Mouse (Mus musculus) forebrain, embryonic 14.5 days (tissue): ENCODE data around the gene Abcc4. TPM values are rescaled to one million over a fixed set of nuclear protein-coding genes. Genes with fewer than 3 reads are reported as not detected.
A peak's percentile ranks its signal among the peaks of the same experiment; 100 is the strongest.

Experiments
- ATAC-seq: fragments of 200-750 bp; cut with Nextera tagmentation; 2 replicates; pipeline ENCODE4 v1.8.0; 2017; ENCODE audit warnings: mild to moderate bottlenecking, moderate library complexity
- DNase-seq: peaks from one replicate; pipeline ENCODE4 v3.0.0-alpha.2; 2015; ENCODE audit warnings: low spot score
- H3K27ac ChIP-seq: fragments of 300-500 bp; sonication (generic); 2 replicates; pipeline ENCODE4 v1.5.1; 2014; ENCODE audit warnings: low read depth, mild to moderate bottlenecking, control low read depth, low read length, moderate library complexity
- H3K27me3 ChIP-seq: fragments of 300-500 bp; sonication (generic); replicated peaks from 2 replicates; pipeline ENCODE4 v1.6.1; 2014; ENCODE audit warnings: low read length, control low read depth, mixed read lengths; ENCODE audit not compliant: control insufficient read depth, insufficient read depth
- H3K36me3 ChIP-seq: fragments of 300-500 bp; sonication (generic); 2 replicates; pipeline ENCODE4 v1.6.1; 2014; ENCODE audit warnings: low read length, control low read depth; ENCODE audit not compliant: control insufficient read depth, insufficient read depth
- H3K4me1 ChIP-seq: fragments of 300-500 bp; sonication (generic); 2 replicates; pipeline ENCODE4 v1.6.1; 2014; ENCODE audit warnings: antibody characterized with exemption, low read length, control low read depth; ENCODE audit not compliant: control insufficient read depth, insufficient read depth
- H3K4me2 ChIP-seq: fragments of 300-500 bp; sonication (generic); 2 replicates; pipeline ENCODE4 v1.6.1; 2014; ENCODE audit warnings: mild to moderate bottlenecking, control low read depth, low read length
- H3K4me3 ChIP-seq: fragments of 300-500 bp; sonication (generic); 2 replicates; pipeline ENCODE4 v1.5.1; 2014; ENCODE audit warnings: low read depth, low read length, control low read depth
- H3K9ac ChIP-seq: fragments of 300-500 bp; sonication (generic); 2 replicates; pipeline ENCODE4 v1.6.1; 2014; ENCODE audit warnings: mild to moderate bottlenecking, low read length, control low read depth, moderate library complexity
- H3K9me3 ChIP-seq: fragments of 300-500 bp; sonication (generic); replicated peaks from 2 replicates; pipeline ENCODE4 v1.6.1; 2016; ENCODE audit warnings: low read length, control low read depth, mixed read lengths; ENCODE audit not compliant: control insufficient read depth
- WGBS: fragments of 180-500 bp; shearing (Covaris S2); extraction: QIAGEN DNeasy Blood & Tissue Kit; methylation state at CpG from one replicate; pipeline ENCODE4 v1.1.7; 2014; 5-methylcytosine and 5-hydroxymethylcytosine counted together
- polyA plus RNA-seq: library from polyadenylated mRNA; unstranded; fragments of >200 nt; fragmentation: Nextera tagmentation; extraction: Ambion mirVana; gene quantifications from 2 replicates; pipeline ENCODE4 v1.2.1, GENCODE M21; 2014

Gene Abcc4
- polyA plus RNA-seq, 1 experiment from 2014 or later, result 1.0 TPM

- no peaks in the 10 kb centered on the region for H3K36me3 ChIP-seq
- 63% methylated on average over 4 of the region's 4 CpGs for WGBS
- H3K27me3 ChIP-seq, result no peaks in the 10 kb centered on the region
- ATAC-seq (no peak), DNase-seq (no peak)
- H3K4me2 ChIP-seq, result no peak overlapping the region
- no peak overlapping the region for H3K4me3 ChIP-seq
- H3K27ac ChIP-seq, result no peak overlapping the region
- no peaks in the 10 kb centered on the region for H3K9me3 ChIP-seq
- H3K9ac ChIP-seq, result no peak overlapping the region
- H3K4me1 ChIP-seq, result no peaks in the 10 kb centered on the region
Observed at GRCm38 (mm10) chr14:118452572-118452971, 253.4 kb downstream of the Abcc4 start.

GRCm38 (mm10) chr14:118440155-118440554 lies 265.9 kb downstream of the Abcc4 start:
- peaks cover 23% of the 10 kb centered on the region for H3K27me3 ChIP-seq
- no peak overlapping the region for H3K4me2 ChIP-seq
- H3K4me1 ChIP-seq, result 0 out of 2 replicates have a peak, but pooled peaks cover 4% of the 10 kb centered on the region
- H3K27ac ChIP-seq, result no peak overlapping the region
- H3K9ac ChIP-seq, result no peak overlapping the region
- ATAC-seq (no peak), DNase-seq (no peak)
- H3K9me3 ChIP-seq, result no peaks in the 10 kb centered on the region
- no peak overlapping the region for H3K4me3 ChIP-seq
- no peaks in the 10 kb centered on the region for H3K36me3 ChIP-seq
- WGBS, result 85% methylated on average over 8 of the region's 8 CpGs

- Histone ChIP-seq H3K9me3 (no peaks in the 10 kb centered on the region), H3K9ac (peak overlapping the region; percentile 62), H3K36me3 (no peaks in the 10 kb centered on the region), H3K4me1 (peaks cover 7% of the 10 kb centered on the region; the same call in 1 of the 2 replicates), H3K27ac (no peak overlapping the region), H3K4me2 (peak overlapping the region; percentile 93), H3K27me3 (peaks cover 36% of the 10 kb centered on the region), H3K4me3 (peak overlapping the region; percentile 50)
- WGBS, result under 1% methylated on average over 36 of the region's 36 CpGs
- ATAC-seq, result peak; percentile 84
- peak; percentile 56 for DNase-seq
Observed at GRCm38 (mm10) chr14:118437156-118437931, 268.7 kb downstream of the Abcc4 start.

- H3K27ac ChIP-seq, result no peak overlapping the region
- peak overlapping the region; percentile 62 for H3K9ac ChIP-seq
- peaks cover 36% of the 10 kb centered on the region for H3K27me3 ChIP-seq
- peak overlapping the region; percentile 93 for H3K4me2 ChIP-seq
- DNase-seq (peak; percentile 70), ATAC-seq (peak; percentile 87)
- under 1% methylated on average over 31 of the region's 31 CpGs for whole genome bisulfite sequencing
- H3K4me3 ChIP-seq, result peak overlapping the region; percentile 50
- peaks cover 7% of the 10 kb centered on the region; the same call in 1 of the 2 replicates for H3K4me1 ChIP-seq
- no peaks in the 10 kb centered on the region for H3K9me3 ChIP-seq
- no peaks in the 10 kb centered on the region for H3K36me3 ChIP-seq
Observed at GRCm38 (mm10) chr14:118436791-118437155, 269.2 kb downstream of the Abcc4 start.

- H3K9ac ChIP-seq, result no peak overlapping the region
- H3K9me3 ChIP-seq, result no peaks in the 10 kb centered on the region
- DNase-seq, result peak; percentile 34
- H3K27me3 ChIP-seq, result peaks cover 36% of the 10 kb centered on the region
- H3K4me3 ChIP-seq, result no peak overlapping the region
- no peak overlapping the region for H3K27ac ChIP-seq
- peaks cover 7% of the 10 kb centered on the region; the same call in 1 of the 2 replicates for H3K4me1 ChIP-seq
- H3K36me3 ChIP-seq, result no peaks in the 10 kb centered on the region
- no peak overlapping the region for H3K4me2 ChIP-seq
- no peak for ATAC-seq
- 13% methylated on average over 12 of the region's 12 CpGs for WGBS
Observed at GRCm38 (mm10) chr14:118435676-118436330, 270.2 kb downstream of the Abcc4 start.

- no peaks in the 10 kb centered on the region for H3K9me3 ChIP-seq
- DNase-seq, result no peak
- H3K4me1 ChIP-seq, result peaks cover 7% of the 10 kb centered on the region; the same call in 1 of the 2 replicates
- H3K9ac ChIP-seq, result no peak overlapping the region
- peaks cover 36% of the 10 kb centered on the region for H3K27me3 ChIP-seq
- H3K4me2 ChIP-seq, result no peak overlapping the region
- H3K36me3 ChIP-seq, result no peaks in the 10 kb centered on the region
- H3K27ac ChIP-seq, result no peak overlapping the region
- no peak for ATAC-seq
- 59% methylated on average over 4 of the region's 4 CpGs for WGBS
- H3K4me3 ChIP-seq, result no peak overlapping the region
Observed at GRCm38 (mm10) chr14:118434842-118435241, 271.2 kb downstream of the Abcc4 start.

GRCm38 (mm10) chr14:118433848-118434247 lies 272.2 kb downstream of the Abcc4 start:
- H3K27ac ChIP-seq, result no peak overlapping the region
- no peak for DNase-seq
- H3K36me3 ChIP-seq, result no peaks in the 10 kb centered on the region
- no peak overlapping the region for H3K4me2 ChIP-seq
- WGBS, result 20% methylated on average over 6 of the region's 6 CpGs
- H3K27me3 ChIP-seq, result peaks cover 27% of the 10 kb centered on the region
- H3K4me1 ChIP-seq, result peaks cover 7% of the 10 kb centered on the region; the same call in 1 of the 2 replicates
- no peak overlapping the region for H3K9ac ChIP-seq
- ATAC-seq, result no peak
- H3K4me3 ChIP-seq, result no peak overlapping the region
- H3K9me3 ChIP-seq, result no peaks in the 10 kb centered on the region
